Mouse (Mus musculus) bone marrow, adult 2 months (tissue): ENCODE results near the gene Atp5f1. TPM values are rescaled to one million over a fixed set of nuclear protein-coding genes. Genes with fewer than 3 reads are reported as not detected.
A peak's percentile ranks its signal among the peaks of the same experiment; 100 is the strongest.
"Not testable (repeated sequence)": the region's sequence is repeated elsewhere in the genome, so short reads cannot be mapped to it uniquely, and the experiment has no call there.

ENCODE experiments used
- H3K27ac ChIP-seq: fragments of 200-500 bp; 2 replicates; pipeline ENCODE4 v1.5.1; 2012; ENCODE audit warnings: low read depth, mild to moderate bottlenecking, control low read depth, inconsistent platforms, low read length; ENCODE audit not compliant: control insufficient read depth, poor library complexity, insufficient read depth
- H3K4me1 ChIP-seq: fragments of 200-500 bp; 2 replicates; pipeline ENCODE4 v1.6.1; 2011; ENCODE audit warnings: low read length; ENCODE audit not compliant: control insufficient read depth, insufficient read depth
- H3K4me3 ChIP-seq: fragments of 200-500 bp; replicated peaks from 2 replicates; pipeline ENCODE3; 2011; ENCODE audit warnings: mild to moderate bottlenecking, low read depth, low read length, control low read depth; ENCODE audit not compliant: control insufficient read depth
- CTCF ChIP-seq: fragments of 200-500 bp; IDR thresholded peaks from 2 replicates; pipeline ENCODE4 v1.5.1; 2011; ENCODE audit warnings: low read length, control low read depth; ENCODE audit not compliant: control insufficient read depth, insufficient read depth
- POLR2A ChIP-seq: fragments of 200-500 bp; IDR thresholded peaks from 2 replicates; pipeline ENCODE4 v1.6.1; 2011; ENCODE audit warnings: low read depth, mild to moderate bottlenecking, control low read depth, low read length, borderline replicate concordance; ENCODE audit not compliant: control insufficient read depth
- WGBS: fragments of 180-500 bp; shearing (Covaris S2); methylation state at CpG from one replicate; pipeline ENCODE4 v1.1.7; 2018; 5-methylcytosine and 5-hydroxymethylcytosine counted together
- polyA plus RNA-seq: library from polyadenylated mRNA; stranded (reverse); fragments of >200 nt; gene quantifications from 2 replicates; pipeline ENCODE4 v1.2.4, GENCODE M21; 2011; ENCODE audit warnings: low replicate concordance; ENCODE audit not compliant: missing spikeins, insufficient read depth, insufficient read length

The Atp5f1 gene
- polyA plus RNA-seq: 125 and 184 TPM in 2 replicates

GRCm38 (mm10) chr3:105959999-105960398 lies at the start of gene Atp5f1:
Gene Atp5f1 (minus strand): TSS chr3:105960099.
- no peak for TF ChIP-seq POLR2A
- TF ChIP-seq CTCF: no peak
- Histone ChIP-seq H3K27ac (peak within 1 kb of the TSS; percentile 91), H3K4me3 (peak within 1 kb of the TSS; percentile 92), H3K4me1 (no peaks in the 10 kb centered on the region)
- 13% methylated on average over 6 of the region's 6 CpGs for WGBS

- H3K4me1 ChIP-seq, H3K27ac ChIP-seq, H3K4me3 ChIP-seq: not testable (repeated sequence)
- 58% methylated on average over 10 of the region's 10 CpGs for WGBS
Measured at GRCm38 (mm10) chr3:106003360-106003759, 43.5 kb upstream of the Atp5f1 start.

GRCm38 (mm10) chr3:106001416-106002370 lies 41.8 kb upstream of the Atp5f1 start:
- no peaks in the 10 kb centered on the region for H3K4me1 ChIP-seq
- no peak overlapping the region for H3K4me3 ChIP-seq
- TF ChIP-seq POLR2A (no peak), CTCF (no peak)
- 12% methylated on average over 17 of the region's 17 CpGs for WGBS
- H3K27ac ChIP-seq: no peak overlapping the region

GRCm38 (mm10) chr3:106000707-106001375 lies 40.9 kb upstream of the Atp5f1 start:
- H3K27ac ChIP-seq: no peak overlapping the region
- no peak overlapping the region for H3K4me3 ChIP-seq
- no peaks in the 10 kb centered on the region for H3K4me1 ChIP-seq
- TF ChIP-seq POLR2A: no peak
- TF ChIP-seq CTCF: no peak
- 32% methylated on average over 11 of the region's 11 CpGs for WGBS

- H3K4me1 ChIP-seq: no peaks in the 10 kb centered on the region
- H3K27ac ChIP-seq: no peak overlapping the region
- TF ChIP-seq POLR2A (no peak), CTCF (no peak)
- H3K4me3 ChIP-seq: no peak overlapping the region
- WGBS: 6% methylated on average over 2 of the region's 2 CpGs
Measured at GRCm38 (mm10) chr3:105994730-105995129, 34.8 kb upstream of the Atp5f1 start.

GRCm38 (mm10) chr3:105991653-105992283 lies 31.9 kb upstream of the Atp5f1 start:
- H3K4me3 ChIP-seq: no peak overlapping the region
- WGBS: 7% methylated on average over 4 of the region's 4 CpGs
- TF ChIP-seq POLR2A: no peak
- TF ChIP-seq CTCF: peak; percentile 16; the same call in 1 of the 2 replicates
- no peaks in the 10 kb centered on the region for H3K4me1 ChIP-seq
- H3K27ac ChIP-seq: no peak overlapping the region

- H3K4me1 ChIP-seq, H3K27ac ChIP-seq, H3K4me3 ChIP-seq: not testable (repeated sequence)
- 87% methylated on average over 5 of the region's 5 CpGs for WGBS
Measured at GRCm38 (mm10) chr3:105989611-105990010, 29.7 kb upstream of the Atp5f1 start.

- Histone ChIP-seq H3K27ac (no peak overlapping the region; the same call in 1 of the 2 replicates), H3K4me3 (no peak overlapping the region), H3K4me1 (peaks cover 5% of the 10 kb centered on the region; the same call in 1 of the 2 replicates)
- TF ChIP-seq CTCF: no peak
- TF ChIP-seq POLR2A: no peak
- WGBS: 60% methylated on average over 2 of the region's 2 CpGs
Measured at GRCm38 (mm10) chr3:105974174-105974573, 14.3 kb upstream of the Atp5f1 start.
